Mouse (Mus musculus) retina, embryonic 14.5 days (tissue): ENCODE data around the gene Trp53bp1.

Experiments used
- DNase-seq: peaks from one replicate; pipeline ENCODE4 v3.0.0-alpha.2; 2015; ENCODE audit warnings: low spot score

The Trp53bp1 gene

GRCm38 (mm10) chr2:121271236-121271927 lies at the start of gene Trp53bp1:
TSS of gene Trp53bp1 (minus strand) at chr2:121271407.
- DNase-seq: peak; percentile 96

- no peak for DNase-seq
Measured at GRCm38 (mm10) chr2:121316278-121316677, 45.1 kb upstream of the Trp53bp1 start.

- DNase-seq: no peak
Measured at GRCm38 (mm10) chr2:121308997-121309416, 37.8 kb upstream of the Trp53bp1 start.

GRCm38 (mm10) chr2:121300036-121300435 lies 28.8 kb upstream of the Trp53bp1 start:
- DNase-seq: no peak

GRCm38 (mm10) chr2:121299471-121299870 lies 28.3 kb upstream of the Trp53bp1 start:
- DNase-seq: no peak

- DNase-seq: peak; percentile 16
Measured at GRCm38 (mm10) chr2:121298131-121298530, 26.9 kb upstream of the Trp53bp1 start.

GRCm38 (mm10) chr2:121297701-121298100 lies 26.5 kb upstream of the Trp53bp1 start:
- no peak for DNase-seq

- DNase-seq: peak; percentile 32
Measured at GRCm38 (mm10) chr2:121296754-121297231, 25.6 kb upstream of the Trp53bp1 start.

- DNase-seq: peak; percentile 53
Measured at GRCm38 (mm10) chr2:121295608-121296571, 24.7 kb upstream of the Trp53bp1 start.

GRCm38 (mm10) chr2:121294753-121295607 lies 23.8 kb upstream of the Trp53bp1 start:
- DNase-seq: peak; percentile 66

- peak; percentile 21 for DNase-seq
Measured at GRCm38 (mm10) chr2:121294182-121294581, 23.0 kb upstream of the Trp53bp1 start.

- DNase-seq: no peak
Measured at GRCm38 (mm10) chr2:121292316-121293013, 21.3 kb upstream of the Trp53bp1 start.

GRCm38 (mm10) chr2:121289730-121290540 lies 18.7 kb upstream of the Trp53bp1 start:
- DNase-seq: peak; percentile 34

- peak; percentile 99 for DNase-seq
Measured at GRCm38 (mm10) chr2:121288901-121289729, 17.9 kb upstream of the Trp53bp1 start, which contains the start of gene Map1a. TSS of gene Map1a (plus strand) at chr2:121289600.

- DNase-seq: peak; percentile 35
Measured at GRCm38 (mm10) chr2:121287850-121288249, 16.6 kb upstream of the Trp53bp1 start.

- peak; percentile 68 for DNase-seq
Measured at GRCm38 (mm10) chr2:121271928-121272516, 815 bp upstream of the Trp53bp1 start.

- no peak for DNase-seq
Measured at GRCm38 (mm10) chr2:121270521-121271235, 529 bp downstream of the Trp53bp1 start.

GRCm38 (mm10) chr2:121268446-121268845 lies 2.8 kb downstream of the Trp53bp1 start:
- DNase-seq: no peak
